9 mouse cellular contexts compared by ENCODE assay signal in genomic region chr9:110729841-110730240, GRCm38 (mm10). TPM values are rescaled to one million over a fixed set of nuclear protein-coding genes. Genes with fewer than 3 reads are reported as not detected.
A peak's percentile ranks its signal among the peaks of the same experiment; 100 is the strongest.
DNase-seq lines count a peak whose midpoint lies in the region; ATAC-seq and TF ChIP-seq lines count a peak whose summit lies in the region.
"Had no signal": no experiment of that assay in that cellular context is flagged by ENCODE, and none has a peak within 500 bp of the region (broad histone marks: within the 10 kb centered on the region; RNA-seq: fewer than 3 reads in every experiment).

No protein-coding gene starts in this region.

- intact Hi-C loops in heart, postnatal 10 days (cut with DNase I), result loop anchor here (1.0 to 5.0 kb wide), 2 partner anchors 29 to 142 kb away; no protein-coding TSS in a partner anchor

- DNase-seq in heart, postnatal 10 days, result peak; percentile 54 to 74
- no peak for DNase-seq in heart, embryonic 10.5 days (ENCODE audit: low spot score)
- peak; percentile 39 for DNase-seq in right cerebral cortex, adult 18-20 months
- DNase-seq in right cerebral cortex, postnatal 36 days (ENCODE audit: low spot score in 2 of 2), result no peak
- peak; percentile 76 for DNase-seq in lung, postnatal 14 days
- DNase-seq in yolk sac, embryonic 10.5 days (ENCODE audit: low spot score), result no peak

- H3K9me3 ChIP-seq in heart, embryonic 10.5 days, result no peaks in the 10 kb centered on the region

- ATAC-seq in granulocyte monocyte progenitor cell, adult 5-6 weeks (replicated peaks; ENCODE audit: poor library complexity, severe bottlenecking), result no peak

- H3K4me1 ChIP-seq in heart, embryonic 10.5 days, result peaks cover 71% of the 10 kb centered on the region
- H3K4me1 ChIP-seq in bone marrow macrophage, adult 2 months (ENCODE audit: control insufficient read depth, insufficient read depth, low read length), result peaks cover 10% of the 10 kb centered on the region

- peak; percentile 81 for TF ChIP-seq CTCF in bone marrow macrophage, adult 2 months (IDR thresholded peaks at IDR 0.05; ENCODE audit: low read depth, low read length)

- no peak overlapping the region for H3K4me3 ChIP-seq in heart, embryonic 10.5 days
- no peak overlapping the region for H3K4me3 ChIP-seq in bone marrow macrophage, adult 2 months (ENCODE audit: insufficient read depth, low read length)

- 20% methylated on average over 8 of the region's 8 CpGs for WGBS in heart, embryonic 10.5 days

- peaks cover 56% of the 10 kb centered on the region for H3K36me3 ChIP-seq in heart, embryonic 10.5 days

- H3K27ac ChIP-seq in heart, embryonic 10.5 days, result no peak overlapping the region
- no peak overlapping the region for H3K27ac ChIP-seq in bone marrow macrophage, adult 2 months (ENCODE audit: insufficient read depth, low read depth, low read length)

- no peak for TF ChIP-seq POLR2A in bone marrow macrophage, adult 2 months (IDR thresholded peaks at IDR 0.05; ENCODE audit: borderline replicate concordance, low read depth, low read length)

- peaks cover 47% of the 10 kb centered on the region for H3K27me3 ChIP-seq in heart, embryonic 10.5 days (ENCODE audit: insufficient read depth, poor library complexity, severe bottlenecking)

RNA-seq across cellular contexts. Expression of gene Myl3, which starts 11.8 kb away (rescaled TPM):
- total RNA-seq in heart, postnatal 10 days (2021), result over 10,000 TPM; 11,120 to 11,825 TPM
- polyA plus RNA-seq in heart, embryonic 10.5 days (2016; fragmentation: Nextera tagmentation; extraction: Ambion mirVana), result 1,835 and 3,713 TPM in 2 replicates
- not detected in 2 replicates for polyA plus RNA-seq in bone marrow macrophage, adult 2 months (2012; ENCODE audit: insufficient read depth, insufficient read length, missing spikeins)
- total RNA-seq in granulocyte monocyte progenitor cell, adult 5-6 weeks (2014; fragmentation: Nextera tagmentation), result not detected in 2 replicates
- total RNA-seq in granulocyte monocyte progenitor cell, adult 5-6 weeks (2017), result not detected in 2 replicates
- total RNA-seq: common myeloid progenitor, adult 5-6 weeks had no signal

RNA-seq across cellular contexts. Expression of gene Pth1r, which starts 17.1 kb away (rescaled TPM):
- total RNA-seq in heart, postnatal 10 days (2021), result 10 to 100 TPM; 11.5 to 13.4 TPM
- polyA plus RNA-seq in heart, embryonic 10.5 days (2016; fragmentation: Nextera tagmentation; extraction: Ambion mirVana), result 41.3 and 49.7 TPM in 2 replicates
- 0.34 TPM in 1 of 2 replicates, not detected in the other for polyA plus RNA-seq in bone marrow macrophage, adult 2 months (2012; ENCODE audit: insufficient read depth, insufficient read length, missing spikeins)
- total RNA-seq in granulocyte monocyte progenitor cell, adult 5-6 weeks (2014; fragmentation: Nextera tagmentation), result 1.2 TPM in 1 of 2 replicates, not detected in the other
- 0.10 and 2.5 TPM in 2 replicates for total RNA-seq in granulocyte monocyte progenitor cell, adult 5-6 weeks (2017)

Comparison
In these comparisons a context has a peak if more than half of its experiments do, and no peak if none do; other contexts are left out.
1. DNase-seq: peak in heart, postnatal 10 days (2 of 2), right cerebral cortex, adult 18-20 months (single experiment) and lung, postnatal 14 days (single experiment); none in heart, embryonic 10.5 days (single experiment), right cerebral cortex, postnatal 36 days (0 of 2) and yolk sac, embryonic 10.5 days (single experiment).
2. RNA of gene Myl3, which starts 11.8 kb away (total RNA-seq): 11,120 to 11,825 TPM in heart, postnatal 10 days; not detected in granulocyte monocyte progenitor cell, adult 5-6 weeks; every median in the first group is over 1,000 times any median in the second.